ENCODE assay signal across 18 mouse cellular contexts in the genomic region with DNA sequence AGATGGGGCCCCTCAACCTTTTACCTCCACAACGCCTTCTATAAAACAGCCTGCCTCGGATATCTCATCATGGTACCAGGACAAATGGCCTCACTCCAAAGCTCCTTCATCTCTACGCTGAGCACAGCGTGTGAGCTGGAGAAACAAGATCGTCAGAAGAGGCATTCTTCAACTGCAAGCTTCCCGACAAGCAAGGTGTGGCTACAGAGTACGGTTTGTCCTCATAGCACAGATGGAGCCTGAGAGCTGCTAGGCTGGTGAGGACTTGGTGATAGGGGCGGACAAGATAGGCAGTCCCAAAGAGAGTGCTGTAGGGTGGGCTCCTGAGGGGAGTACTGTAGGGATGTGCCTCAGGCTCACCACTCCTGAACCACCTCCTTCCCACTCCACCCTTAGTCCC. TPM values are rescaled to one million over a fixed set of nuclear protein-coding genes. Genes with fewer than 3 reads are reported as not detected.
DNase-seq lines count a peak whose midpoint lies in the region; ATAC-seq and TF ChIP-seq lines count a peak whose summit lies in the region.
"Had no signal": no experiment of that assay in that cellular context is flagged by ENCODE, and none has a peak within 500 bp of the region (broad histone marks: within the 10 kb centered on the region; RNA-seq: fewer than 3 reads in every experiment).

No protein-coding gene starts in this region.

- no peak overlapping the region for H3K4me2 ChIP-seq in intestine, postnatal 0 days (replicated peaks; ENCODE audit: low read depth)
- H3K4me2 ChIP-seq in intestine, embryonic 16.5 days (ENCODE audit: low read depth, low read length), result no peak overlapping the region
- H3K4me2 ChIP-seq in midbrain, embryonic 16.5 days (ENCODE audit: low read length), result no peak overlapping the region
- H3K4me2 ChIP-seq: forebrain, embryonic 13.5 days; heart, embryonic 11.5 days; hindbrain, embryonic 12.5 days; hindbrain, embryonic 15.5 days had no signal

- 54% methylated on average over 8 of the region's 8 CpGs for WGBS in intestine, postnatal 0 days
- 70% methylated on average over 8 of the region's 8 CpGs for WGBS in intestine, embryonic 16.5 days
- 93% methylated on average over 8 of the region's 8 CpGs for WGBS in midbrain, embryonic 16.5 days

- no peaks in the 10 kb centered on the region for H3K27me3 ChIP-seq in intestine, postnatal 0 days (replicated peaks; ENCODE audit: control insufficient read depth, insufficient read depth, low read length)
- H3K27me3 ChIP-seq in intestine, embryonic 16.5 days (replicated peaks; ENCODE audit: control insufficient read depth, insufficient read depth, low read length), result no peaks in the 10 kb centered on the region
- no peaks in the 10 kb centered on the region for H3K27me3 ChIP-seq in midbrain, embryonic 16.5 days (ENCODE audit: control insufficient read depth, insufficient read depth, low read depth, low read length)
- H3K27me3 ChIP-seq: forebrain, embryonic 13.5 days; hindbrain, embryonic 12.5 days; hindbrain, embryonic 15.5 days had no signal

- no peak overlapping the region for H3K27ac ChIP-seq in intestine, postnatal 0 days (ENCODE audit: low read depth, low read length)
- H3K27ac ChIP-seq in intestine, embryonic 16.5 days (ENCODE audit: low read length), result no peak overlapping the region
- H3K27ac ChIP-seq in midbrain, embryonic 16.5 days (ENCODE audit: low read length), result no peak overlapping the region
- H3K27ac ChIP-seq: forebrain, embryonic 10.5 days; forebrain, embryonic 13.5 days; hindbrain, embryonic 12.5 days; hindbrain, embryonic 15.5 days had no signal

- no peak overlapping the region for H3K9ac ChIP-seq in intestine, postnatal 0 days (ENCODE audit: low read depth, low read length)
- no peak overlapping the region for H3K9ac ChIP-seq in intestine, embryonic 16.5 days (ENCODE audit: low read depth, low read length)
- H3K9ac ChIP-seq in midbrain, embryonic 16.5 days (ENCODE audit: low read depth, low read length), result no peak overlapping the region
- H3K9ac ChIP-seq: forebrain, embryonic 13.5 days; hindbrain, embryonic 12.5 days; hindbrain, embryonic 15.5 days had no signal

- H3K4me3 ChIP-seq in intestine, postnatal 0 days (ENCODE audit: low read depth, low read length), result no peak overlapping the region
- no peak overlapping the region for H3K4me3 ChIP-seq in intestine, embryonic 16.5 days (ENCODE audit: low read length)
- no peak overlapping the region for H3K4me3 ChIP-seq in midbrain, embryonic 16.5 days (ENCODE audit: low read depth, low read length)
- H3K4me3 ChIP-seq: forebrain, embryonic 10.5 days; forebrain, embryonic 13.5 days; hindbrain, embryonic 12.5 days; hindbrain, embryonic 15.5 days had no signal

- 0 out of 2 replicates have a peak, but pooled peaks cover 3% of the 10 kb centered on the region for H3K4me1 ChIP-seq in intestine, postnatal 0 days (replicated peaks; ENCODE audit: control insufficient read depth, insufficient read depth, low read length)
- peaks cover 23% of the 10 kb centered on the region for H3K4me1 ChIP-seq in intestine, embryonic 16.5 days (ENCODE audit: control insufficient read depth, insufficient read depth, low read length)
- H3K4me1 ChIP-seq in midbrain, embryonic 16.5 days (ENCODE audit: control insufficient read depth, insufficient read depth, low read length), result peaks cover 14% of the 10 kb centered on the region

- TF ChIP-seq CTCF in intestine, postnatal 0 days (IDR thresholded peaks at IDR 0.05; ENCODE audit: low read depth), result peak; percentile 26; the same call in 1 of the 2 replicates

- peak; percentile 23 for DNase-seq in CD4-positive, CD25-positive, alpha-beta regulatory T cell, adult 2 months (ENCODE audit: low read depth, low spot score)
- peak; percentile 50 for DNase-seq in thymus, postnatal 4 days
- no peak for DNase-seq in thymus, postnatal 36 days
- DNase-seq: adrenal gland, postnatal 10 days; adrenal gland, postnatal 36 days; cerebellum, adult 9-10 months; cerebellum, postnatal 14 days; gastrocnemius, postnatal 14 days had no signal

- no peak for ATAC-seq in CD4-positive, CD25-positive, alpha-beta regulatory T cell, adult 4 months
- ATAC-seq in intestine, postnatal 0 days, result no peak
- no peak for ATAC-seq in intestine, embryonic 16.5 days
- no peak for ATAC-seq in midbrain, embryonic 16.5 days
- ATAC-seq: forebrain, embryonic 13.5 days; forebrain, embryonic 16.5 days had no signal

- peaks cover 27% of the 10 kb centered on the region for H3K36me3 ChIP-seq in intestine, postnatal 0 days (ENCODE audit: control insufficient read depth, insufficient read depth)
- H3K36me3 ChIP-seq in intestine, embryonic 16.5 days (ENCODE audit: control insufficient read depth, insufficient read depth, low read length), result peaks cover 25% of the 10 kb centered on the region
- H3K36me3 ChIP-seq in midbrain, embryonic 16.5 days (ENCODE audit: control insufficient read depth, insufficient read depth, low read length), result peaks cover 29% of the 10 kb centered on the region

- H3K9me3 ChIP-seq in intestine, postnatal 0 days (ENCODE audit: control insufficient read depth), result no peaks in the 10 kb centered on the region
- 0 out of 2 replicates have a peak, but pooled peaks cover 5% of the 10 kb centered on the region for H3K9me3 ChIP-seq in intestine, embryonic 16.5 days (ENCODE audit: control insufficient read depth, low read length)
- no peaks in the 10 kb centered on the region; the same call in 1 of the 2 replicates for H3K9me3 ChIP-seq in midbrain, embryonic 16.5 days (replicated peaks; ENCODE audit: control insufficient read depth, low read length, poor library complexity, severe bottlenecking)
- H3K9me3 ChIP-seq: forebrain, embryonic 13.5 days; hindbrain, embryonic 12.5 days; hindbrain, embryonic 15.5 days had no signal

RNA-seq across cellular contexts. Expression of a gene that starts 5.6 kb away (rescaled TPM):
- polyA plus RNA-seq in CD4-positive, CD25-positive, alpha-beta regulatory T cell, adult 4 months (2017; shearing (Covaris generic)), result 100 to 1,000 TPM; 106 to 135 TPM
- 132 and 138 TPM in 2 replicates for polyA plus RNA-seq in intestine, postnatal 0 days (2015; fragmentation: Nextera tagmentation; extraction: Ambion mirVana)
- 235 and 246 TPM in 2 replicates for polyA plus RNA-seq in intestine, embryonic 16.5 days (2015; fragmentation: Nextera tagmentation; extraction: Ambion mirVana)
- 243 and 285 TPM in 2 replicates for polyA plus RNA-seq in midbrain, embryonic 16.5 days (2015; fragmentation: Nextera tagmentation; extraction: Ambion mirVana)

RNA-seq across cellular contexts. Expression of a gene that starts 48.1 kb away (rescaled TPM):
- under 1 TPM in 1 of 2 experiments, not detected in 1; 0.22 TPM for polyA plus RNA-seq in CD4-positive, CD25-positive, alpha-beta regulatory T cell, adult 4 months (2017; shearing (Covaris generic))
- polyA plus RNA-seq in intestine, postnatal 0 days (2015; fragmentation: Nextera tagmentation; extraction: Ambion mirVana), result 3.3 and 3.4 TPM in 2 replicates
- 4.8 and 4.9 TPM in 2 replicates for polyA plus RNA-seq in intestine, embryonic 16.5 days (2015; fragmentation: Nextera tagmentation; extraction: Ambion mirVana)
- 0.91 and 0.93 TPM in 2 replicates for polyA plus RNA-seq in midbrain, embryonic 16.5 days (2015; fragmentation: Nextera tagmentation; extraction: Ambion mirVana)

Comparison
In these comparisons a context has a peak if more than half of its experiments do, and no peak if none do; other contexts are left out.
1. DNase-seq: peak in CD4-positive, CD25-positive, alpha-beta regulatory T cell, adult 2 months (single experiment) and thymus, postnatal 4 days (single experiment); none in thymus, postnatal 36 days (0 of 2).